Mouse (Mus musculus): ENCODE data around the gene 3110001I22Rik. TPM values are rescaled to one million over a fixed set of nuclear protein-coding genes. Genes with fewer than 3 reads are reported as not detected.
"Not testable (repeated sequence)": the region's sequence is repeated elsewhere in the genome, so short reads cannot be mapped to it uniquely, and the experiment has no call there.

Gene 3110001I22Rik
- total RNA-seq (2014; rRNA removed) (2.3 and 4.8 TPM in 2 replicates), polyA plus RNA-seq (2015; fragmentation: Nextera tagmentation; extraction: Ambion mirVana) (4.0 and 4.3 TPM in 2 replicates)

DNA sequence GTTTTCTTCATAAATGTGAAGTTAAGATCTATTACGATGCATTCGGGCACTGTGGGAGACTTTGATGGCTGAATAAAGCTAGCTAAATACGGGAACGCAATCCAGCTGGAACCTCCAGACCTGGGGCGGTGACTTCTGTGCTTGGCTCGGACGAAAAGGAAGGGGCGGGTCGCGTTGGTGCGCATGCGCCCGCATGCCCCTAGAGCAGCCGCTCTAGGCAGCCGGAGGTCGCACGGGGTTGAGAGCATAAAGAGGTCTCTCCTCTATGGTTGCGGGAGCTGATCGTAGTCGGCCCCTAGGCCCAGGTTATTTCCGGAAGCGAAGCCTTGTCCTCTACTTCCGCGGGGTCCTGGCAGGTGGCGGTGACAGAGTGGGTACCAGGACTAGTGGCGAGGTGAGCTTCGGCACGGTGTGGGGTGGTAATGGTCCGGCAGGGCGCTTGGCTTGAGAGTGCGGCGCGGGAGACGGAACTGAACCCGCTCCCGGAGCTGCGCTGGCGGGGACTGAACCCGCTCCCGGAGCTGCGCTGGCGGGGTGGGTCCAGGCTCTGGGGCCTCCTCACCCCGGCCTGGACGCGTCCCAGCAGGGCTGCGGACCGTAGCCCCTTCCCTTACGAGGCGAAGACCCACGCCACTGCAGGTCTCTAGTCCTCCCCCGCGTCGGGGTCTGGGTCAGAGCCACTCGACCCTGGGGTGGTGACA lies at the start of gene 3110001I22Rik, which contains the start of gene Bfar:
Gene 3110001I22Rik, plus strand, starts transcription at position 245 of the 701 bp plus-strand sequence.
Gene Bfar, plus strand, starts transcription at position 174 of the 701 bp plus-strand sequence.
- Histone ChIP-seq H3K27me3 (ENCODE audit: insufficient read depth, low read length) (no peaks in the 10 kb centered on the region), H3K9me3 (ENCODE audit: low read length) (no peaks in the 10 kb centered on the region), H3K4me1 (ENCODE audit: insufficient read depth, low read length) (no peaks in the 10 kb centered on the region; the same call in 1 of the 2 replicates), H3K27ac (peak within 1 kb of the TSS; percentile 86), H3K36me3 (ENCODE audit: insufficient read depth, low read length) (peaks cover 2% of the 10 kb centered on the region; the same call in 1 of the 2 replicates), H3K4me3 (ENCODE audit: low read length) (peak within 1 kb of the TSS; percentile 93), H3K4me2 (ENCODE audit: low read depth, low read length) (peak within 1 kb of the TSS; percentile 78), H3K9ac (replicated peaks; ENCODE audit: low read length) (peak within 1 kb of the TSS; percentile 87)
- TF ChIP-seq CTCF (IDR thresholded peaks at IDR 0.05; ENCODE audit: low read depth): peak; percentile 22; the same call in 1 of the 2 replicates
- under 1% methylated on average over 54 of the region's 54 CpGs for WGBS
- ATAC-seq: peak; percentile 94
- peak; percentile 98 for DNase-seq (ENCODE audit: low spot score)

DNA sequence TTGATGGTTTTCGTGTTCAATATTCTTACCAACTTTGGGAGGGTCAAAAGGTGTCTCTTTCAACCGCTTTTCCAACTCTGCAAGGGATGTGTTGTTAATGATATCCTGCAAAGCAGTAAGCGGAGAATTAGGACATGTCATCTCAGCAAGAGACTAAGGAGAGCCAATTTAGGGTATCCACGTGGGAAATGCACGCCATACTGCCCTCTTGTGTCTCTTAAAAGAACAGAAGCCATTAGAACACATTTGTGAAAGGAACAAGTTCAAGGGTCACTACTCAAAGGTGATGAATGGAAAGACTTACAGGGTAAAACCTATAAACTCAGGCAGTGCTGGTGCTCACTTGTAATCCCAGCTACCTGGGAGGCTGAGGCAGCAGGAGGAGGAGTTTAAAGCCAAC lies 43.4 kb upstream of the 3110001I22Rik start:
- H3K27me3 ChIP-seq (ENCODE audit: insufficient read depth, low read length): no peaks in the 10 kb centered on the region
- DNase-seq (ENCODE audit: low spot score): peak; percentile 64
- ATAC-seq: no peak
- H3K36me3 ChIP-seq (ENCODE audit: insufficient read depth, low read length): peaks cover 11% of the 10 kb centered on the region; the same call in 1 of the 2 replicates
- H3K4me3 ChIP-seq (ENCODE audit: low read length): no peak overlapping the region
- H3K27ac ChIP-seq: no peak overlapping the region
- H3K4me2 ChIP-seq (ENCODE audit: low read depth, low read length): no peak overlapping the region
- peak; percentile 63 for TF ChIP-seq CTCF (IDR thresholded peaks at IDR 0.05; ENCODE audit: low read depth)
- no peak overlapping the region for H3K9ac ChIP-seq (replicated peaks; ENCODE audit: low read length)
- H3K4me1 ChIP-seq (ENCODE audit: insufficient read depth, low read length): no peaks in the 10 kb centered on the region
- no peaks in the 10 kb centered on the region for H3K9me3 ChIP-seq (ENCODE audit: low read length)
- WGBS: 42% methylated on average over 5 of the region's 5 CpGs

- 38% methylated on average over 2 of the region's 2 CpGs for WGBS
- H3K4me3 ChIP-seq (ENCODE audit: low read length); H3K27ac ChIP-seq; H3K4me1 ChIP-seq (ENCODE audit: insufficient read depth, low read length); ATAC-seq; H3K27me3 ChIP-seq (ENCODE audit: insufficient read depth, low read length); DNase-seq (ENCODE audit: low spot score); H3K9ac ChIP-seq (replicated peaks; ENCODE audit: low read length); H3K9me3 ChIP-seq (ENCODE audit: low read length); H3K4me2 ChIP-seq (ENCODE audit: low read depth, low read length): not testable (repeated sequence)
- peak; percentile 52; the same call in 1 of the 2 replicates for TF ChIP-seq CTCF (IDR thresholded peaks at IDR 0.05; ENCODE audit: low read depth)
- peaks cover 17% of the 10 kb centered on the region; the same call in 1 of the 2 replicates for H3K36me3 ChIP-seq (ENCODE audit: insufficient read depth, low read length)
These were observed 33.5 kb upstream of the 3110001I22Rik start for GRCm38 (mm10) chr16:13638198-13638597.

DNA sequence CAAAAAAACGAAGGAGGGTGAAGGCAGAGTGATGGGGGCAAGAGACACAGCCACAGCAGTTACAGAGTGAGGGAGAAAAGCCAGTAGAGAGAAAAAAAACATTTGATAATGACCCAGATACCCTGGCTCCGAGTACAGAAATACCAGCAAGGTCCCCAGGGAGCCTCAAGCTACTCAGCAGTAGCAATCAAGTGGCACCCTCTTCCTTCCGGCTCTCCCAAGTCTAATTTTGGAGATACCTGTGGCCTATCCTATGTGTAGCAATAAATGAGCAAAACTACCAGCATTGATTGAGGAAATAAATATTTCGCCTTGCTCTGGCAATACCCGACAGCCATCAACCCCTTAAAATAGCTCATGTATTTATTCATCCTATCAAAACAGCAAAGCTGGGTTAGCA lies 32.2 kb upstream of the 3110001I22Rik start:
- ATAC-seq: no peak
- no peaks in the 10 kb centered on the region for H3K4me1 ChIP-seq (ENCODE audit: insufficient read depth, low read length)

DNA sequence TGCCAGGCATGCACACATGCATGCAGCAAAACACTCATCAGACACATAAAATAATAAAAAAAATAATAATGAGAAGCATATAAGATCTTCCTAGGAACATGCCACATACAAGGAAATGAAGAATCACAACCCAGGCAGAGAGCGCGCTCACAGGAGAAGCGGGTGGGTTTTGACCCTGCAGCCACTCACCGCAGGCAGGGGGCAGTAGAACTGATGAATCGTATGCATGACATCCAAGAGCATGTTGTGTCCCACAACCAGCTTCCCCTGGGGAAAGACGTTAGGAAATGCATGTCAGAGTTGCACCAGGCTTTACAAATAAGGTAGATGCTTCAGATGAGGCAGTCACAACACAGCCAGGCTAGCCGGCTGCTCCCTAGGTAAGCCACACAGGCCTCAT lies 31.7 kb upstream of the 3110001I22Rik start:
- no peak for DNase-seq (ENCODE audit: low spot score)

More for the DNA sequence above, 32.2 kb upstream of the 3110001I22Rik start:
- TF ChIP-seq CTCF (IDR thresholded peaks at IDR 0.05; ENCODE audit: low read depth): no peak
- Histone ChIP-seq H3K27me3 (ENCODE audit: insufficient read depth, low read length) (no peaks in the 10 kb centered on the region), H3K9ac (replicated peaks; ENCODE audit: low read length) (no peak overlapping the region), H3K36me3 (ENCODE audit: insufficient read depth, low read length) (peaks cover 9% of the 10 kb centered on the region; the same call in 1 of the 2 replicates), H3K4me3 (ENCODE audit: low read length) (no peak overlapping the region), H3K9me3 (ENCODE audit: low read length) (no peaks in the 10 kb centered on the region), H3K27ac (no peak overlapping the region), H3K4me2 (ENCODE audit: low read depth, low read length) (no peak overlapping the region)
- no peak for DNase-seq (ENCODE audit: low spot score)
- WGBS: 79% methylated on average over 5 of the region's 5 CpGs

DNA sequence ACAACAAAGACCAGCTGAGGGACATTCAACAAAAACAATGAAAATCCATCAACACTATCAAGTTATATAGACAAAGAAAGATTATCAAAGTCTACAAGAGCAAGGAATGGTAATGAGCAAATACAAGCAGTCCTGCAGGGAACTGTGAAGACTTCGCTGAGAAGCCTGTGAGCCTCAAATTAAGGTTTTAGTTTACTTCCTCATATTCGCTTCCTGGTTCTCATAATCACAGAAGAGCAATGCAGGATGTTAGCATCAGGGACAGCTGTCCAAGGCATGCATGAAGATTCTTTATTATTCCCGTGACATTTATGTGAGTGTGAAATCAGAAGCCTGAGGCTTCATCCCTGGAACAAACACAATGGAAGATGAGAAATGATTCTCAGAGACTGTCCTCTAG lies 27.3 kb upstream of the 3110001I22Rik start:
- Histone ChIP-seq H3K4me2 (ENCODE audit: low read depth, low read length) (no peak overlapping the region), H3K27me3 (ENCODE audit: insufficient read depth, low read length) (no peaks in the 10 kb centered on the region), H3K27ac (no peak overlapping the region), H3K9ac (replicated peaks; ENCODE audit: low read length) (no peak overlapping the region), H3K36me3 (ENCODE audit: insufficient read depth, low read length) (peaks cover 13% of the 10 kb centered on the region; the same call in 1 of the 2 replicates), H3K4me1 (ENCODE audit: insufficient read depth, low read length) (no peaks in the 10 kb centered on the region), H3K9me3 (ENCODE audit: low read length) (no peaks in the 10 kb centered on the region), H3K4me3 (ENCODE audit: low read length) (no peak overlapping the region)
- 93% methylated on average over 3 of the region's 3 CpGs for WGBS
- TF ChIP-seq CTCF (IDR thresholded peaks at IDR 0.05; ENCODE audit: low read depth): no peak
- no peak for DNase-seq (ENCODE audit: low spot score)
- no peak for ATAC-seq

More for the DNA sequence above, 31.7 kb upstream of the 3110001I22Rik start:
- 73% methylated on average over 7 of the region's 7 CpGs for WGBS
- H3K9me3 ChIP-seq (ENCODE audit: low read length): no peaks in the 10 kb centered on the region
- no peak for ATAC-seq
- H3K4me3 ChIP-seq (ENCODE audit: low read length): no peak overlapping the region
- H3K27me3 ChIP-seq (ENCODE audit: insufficient read depth, low read length): no peaks in the 10 kb centered on the region
- H3K36me3 ChIP-seq (ENCODE audit: insufficient read depth, low read length): 0 out of 2 replicates have a peak, but pooled peaks cover 6% of the 10 kb centered on the region
- H3K4me1 ChIP-seq (ENCODE audit: insufficient read depth, low read length): no peaks in the 10 kb centered on the region
- no peak overlapping the region for H3K27ac ChIP-seq
- H3K4me2 ChIP-seq (ENCODE audit: low read depth, low read length): no peak overlapping the region
- H3K9ac ChIP-seq (replicated peaks; ENCODE audit: low read length): no peak overlapping the region
- TF ChIP-seq CTCF (IDR thresholded peaks at IDR 0.05; ENCODE audit: low read depth): peak; percentile 46

Data from hindbrain, postnatal 0 days (tissue).